Mouse (Mus musculus) olfactory bulb, adult 2 months (tissue): ENCODE measurements around the gene Immt.

ENCODE experiments used
- CTCF ChIP-seq: fragments of 200-500 bp; IDR thresholded peaks from 2 replicates; pipeline ENCODE4 v1.5.1; 2012; ENCODE audit warnings: low read depth, mild to moderate bottlenecking, low read length, moderate library complexity; ENCODE audit not compliant: insufficient read depth
- POLR2A ChIP-seq: fragments of 200-500 bp; IDR thresholded peaks from 2 replicates; pipeline ENCODE4 v1.6.1; 2012; ENCODE audit warnings: mild to moderate bottlenecking, low read depth, low read length, moderate library complexity; ENCODE audit not compliant: insufficient read depth

DNA sequence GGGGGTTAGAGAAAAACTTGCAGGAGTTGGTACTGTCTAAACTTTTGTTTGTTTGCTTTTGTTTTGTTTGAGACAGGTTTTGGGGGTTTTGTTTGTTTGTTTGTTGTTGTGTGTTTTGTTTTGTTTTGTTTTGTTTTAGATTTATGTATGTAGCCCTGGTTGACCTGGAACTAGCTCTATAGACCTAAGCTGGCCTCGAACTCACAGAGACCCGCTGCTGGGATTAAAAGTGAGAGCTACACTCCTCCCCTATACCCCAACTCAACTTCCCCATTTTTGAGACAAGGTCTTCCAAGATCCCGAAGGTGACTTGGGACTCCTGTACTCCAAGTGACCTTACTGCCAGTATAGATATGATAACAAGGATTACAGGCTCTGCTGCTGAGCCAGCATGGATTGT, 7.2 kb upstream of the Immt start:
- no peak for TF ChIP-seq CTCF
- TF ChIP-seq POLR2A: no peak
